Mouse (Mus musculus): Measurements from ENCODE around the gene Kcnh2.
"Not testable (repeated sequence)": the region's sequence is repeated elsewhere in the genome, so short reads cannot be mapped to it uniquely, and the experiment has no call there.

Gene Kcnh2

GRCm38 (mm10) chr5:24351278-24351677 lies at the start of gene Kcnh2:
Kcnh2 (minus strand) TSS chr5:24351604.
- no peak for DNase-seq (ENCODE audit: extremely low read depth, insufficient read length, low spot score)

- DNase-seq (ENCODE audit: extremely low read depth, insufficient read length, low spot score): no peak
Measured at GRCm38 (mm10) chr5:24400362-24400761, 49.0 kb upstream of the Kcnh2 start.

GRCm38 (mm10) chr5:24399686-24400085 lies 48.3 kb upstream of the Kcnh2 start:
- DNase-seq (ENCODE audit: extremely low read depth, insufficient read length, low spot score): no peak

GRCm38 (mm10) chr5:24396254-24396653 lies 44.9 kb upstream of the Kcnh2 start:
- DNase-seq (ENCODE audit: extremely low read depth, insufficient read length, low spot score): not testable (repeated sequence)

- DNase-seq (ENCODE audit: extremely low read depth, insufficient read length, low spot score): peak; percentile 97
Measured at GRCm38 (mm10) chr5:24394165-24394894, 42.9 kb upstream of the Kcnh2 start.

- DNase-seq (ENCODE audit: extremely low read depth, insufficient read length, low spot score): peak; percentile 80
Measured at GRCm38 (mm10) chr5:24393392-24393997, 42.1 kb upstream of the Kcnh2 start, which contains the start of gene Abcb8. Abcb8 (plus strand) TSS chr5:24393663.

GRCm38 (mm10) chr5:24392724-24393123 lies 41.3 kb upstream of the Kcnh2 start:
- DNase-seq (ENCODE audit: extremely low read depth, insufficient read length, low spot score): peak; percentile 78

GRCm38 (mm10) chr5:24391864-24392263 lies 40.5 kb upstream of the Kcnh2 start, which contains the start of gene Atg9b:
Atg9b (minus strand) TSS chr5:24392143.
- DNase-seq (ENCODE audit: extremely low read depth, insufficient read length, low spot score): no peak

GRCm38 (mm10) chr5:24389658-24390020 lies 38.2 kb upstream of the Kcnh2 start:
- no peak for DNase-seq (ENCODE audit: extremely low read depth, insufficient read length, low spot score)

GRCm38 (mm10) chr5:24389011-24389657 lies 37.7 kb upstream of the Kcnh2 start:
- peak; percentile 61 for DNase-seq (ENCODE audit: extremely low read depth, insufficient read length, low spot score)

GRCm38 (mm10) chr5:24388246-24388915 lies 37.0 kb upstream of the Kcnh2 start:
- no peak for DNase-seq (ENCODE audit: extremely low read depth, insufficient read length, low spot score)

GRCm38 (mm10) chr5:24387264-24388241 lies 36.1 kb upstream of the Kcnh2 start:
- DNase-seq (ENCODE audit: extremely low read depth, insufficient read length, low spot score): no peak

- no peak for DNase-seq (ENCODE audit: extremely low read depth, insufficient read length, low spot score)
Measured at GRCm38 (mm10) chr5:24385887-24386550, 34.6 kb upstream of the Kcnh2 start.

- no peak for DNase-seq (ENCODE audit: extremely low read depth, insufficient read length, low spot score)
Measured at GRCm38 (mm10) chr5:24385374-24385773, 34.0 kb upstream of the Kcnh2 start.

GRCm38 (mm10) chr5:24384407-24384806 lies 33.0 kb upstream of the Kcnh2 start:
- DNase-seq (ENCODE audit: extremely low read depth, insufficient read length, low spot score): no peak

GRCm38 (mm10) chr5:24383026-24383859 lies 31.8 kb upstream of the Kcnh2 start:
- DNase-seq (ENCODE audit: extremely low read depth, insufficient read length, low spot score): peak; percentile 90

- no peak for DNase-seq (ENCODE audit: extremely low read depth, insufficient read length, low spot score)
Measured at GRCm38 (mm10) chr5:24381988-24382387, 30.6 kb upstream of the Kcnh2 start.

GRCm38 (mm10) chr5:24381486-24381885 lies 30.1 kb upstream of the Kcnh2 start:
- no peak for DNase-seq (ENCODE audit: extremely low read depth, insufficient read length, low spot score)

GRCm38 (mm10) chr5:24380499-24380898 lies 29.1 kb upstream of the Kcnh2 start:
- no peak for DNase-seq (ENCODE audit: extremely low read depth, insufficient read length, low spot score)

Measured in 3134 (cell line).